Mouse (Mus musculus) myocyte (in vitro differentiated cells): ENCODE results near the gene Ccdc57. TPM values are rescaled to one million over a fixed set of nuclear protein-coding genes. Genes with fewer than 3 reads are reported as not detected.

Source experiments
- H3K27me3 ChIP-seq: one replicate; pipeline ENCODE4 v1.6.1; 2011; ENCODE audit not compliant: control insufficient read depth, insufficient read depth, insufficient read length
- H3K36me3 ChIP-seq: one replicate; pipeline ENCODE4 v1.6.1; 2011; ENCODE audit not compliant: control insufficient read depth, insufficient read depth
- H3K4me2 ChIP-seq: one replicate; pipeline ENCODE4 v1.6.1; 2011; ENCODE audit warnings: low read depth, control low read depth
- H3K4me3 ChIP-seq: one replicate; pipeline ENCODE4 v1.5.1; 2011; ENCODE audit warnings: mild to moderate bottlenecking, control low read depth, moderate library complexity
- H3K79me2 ChIP-seq: one replicate; pipeline ENCODE4 v1.6.1; 2011; ENCODE audit not compliant: control insufficient read depth, insufficient read depth
- H3ac ChIP-seq: one replicate; pipeline ENCODE4 v1.6.1; 2011; ENCODE audit not compliant: control insufficient read depth, insufficient read length
- CEBPB ChIP-seq: IDR thresholded peaks from 2 replicates; pipeline ENCODE4 v1.6.1; 2011; ENCODE audit warnings: mild to moderate bottlenecking, moderate library complexity; ENCODE audit not compliant: poor library complexity, insufficient read depth, severe bottlenecking
- E2F4 ChIP-seq: IDR thresholded peaks from one replicate; pipeline ENCODE4 v1.6.1; 2011; ENCODE audit warnings: mild to moderate bottlenecking, control low read depth, moderate library complexity; ENCODE audit not compliant: insufficient read depth
- MAX ChIP-seq: IDR thresholded peaks from one replicate; pipeline ENCODE4 v1.6.1; 2011; ENCODE audit warnings: low read depth, mild to moderate bottlenecking, control low read depth
- MYOD1 ChIP-seq, 3 experiments: IDR thresholded peaks; one replicate each; pipeline ENCODE4 v1.6.1; 2011; ENCODE audit warnings: control low read depth in 2 of 3, low read depth in 2 of 3, mild to moderate bottlenecking in 2 of 3, moderate library complexity in 1 of 3; ENCODE audit not compliant: insufficient read length in 2 of 3, control insufficient read depth in 1 of 3
- MYOG ChIP-seq, 3 experiments: IDR thresholded peaks; one replicate each; pipeline ENCODE4 v1.6.1; 2011; ENCODE audit warnings: control low read depth in 2 of 3, low read depth in 2 of 3, mild to moderate bottlenecking in 2 of 3; ENCODE audit not compliant: insufficient read length in 2 of 3, control insufficient read depth in 1 of 3, insufficient read depth in 1 of 3
- POLR2A ChIP-seq: IDR thresholded peaks from one replicate; pipeline ENCODE4 v1.6.1; 2011; ENCODE audit warnings: low read depth, mild to moderate bottlenecking, control low read depth, moderate library complexity; ENCODE audit not compliant: insufficient read length
- POLR2AphosphoS2 ChIP-seq: IDR thresholded peaks from one replicate; pipeline ENCODE4 v1.6.1; 2011; ENCODE audit warnings: low read depth, control low read depth; ENCODE audit not compliant: insufficient read length
- REST ChIP-seq: IDR thresholded peaks from one replicate; pipeline ENCODE4 v1.6.1; 2011; ENCODE audit warnings: mild to moderate bottlenecking, control low read depth, moderate library complexity; ENCODE audit not compliant: insufficient read depth, insufficient read length
- SRF ChIP-seq: IDR thresholded peaks from one replicate; pipeline ENCODE4 v1.6.1; 2011; ENCODE audit warnings: low read depth; ENCODE audit not compliant: control insufficient read depth, insufficient read length
- TCF12 ChIP-seq: IDR thresholded peaks from one replicate; pipeline ENCODE4 v1.6.1; 2011; ENCODE audit warnings: mild to moderate bottlenecking, control low read depth; ENCODE audit not compliant: poor library complexity, insufficient read depth, severe bottlenecking
- TCF3 ChIP-seq: IDR thresholded peaks from one replicate; pipeline ENCODE4 v1.6.1; 2011; ENCODE audit warnings: low read depth, control low read depth; ENCODE audit not compliant: insufficient read length
- USF1 ChIP-seq: IDR thresholded peaks from one replicate; pipeline ENCODE4 v1.6.1; 2011; ENCODE audit warnings: low read depth, mild to moderate bottlenecking, control low read depth, moderate library complexity
- polyA plus RNA-seq: library from polyadenylated mRNA; unstranded; fragments of >200 nt; fragmentation: generic; extraction: Trizol; gene quantifications from one replicate; pipeline ENCODE4 v1.2.1, GENCODE M21; 2012; ENCODE audit warnings: missing spikeins

Gene Ccdc57
- polyA plus RNA-seq, 1 experiment, result 1.8 TPM

DNA sequence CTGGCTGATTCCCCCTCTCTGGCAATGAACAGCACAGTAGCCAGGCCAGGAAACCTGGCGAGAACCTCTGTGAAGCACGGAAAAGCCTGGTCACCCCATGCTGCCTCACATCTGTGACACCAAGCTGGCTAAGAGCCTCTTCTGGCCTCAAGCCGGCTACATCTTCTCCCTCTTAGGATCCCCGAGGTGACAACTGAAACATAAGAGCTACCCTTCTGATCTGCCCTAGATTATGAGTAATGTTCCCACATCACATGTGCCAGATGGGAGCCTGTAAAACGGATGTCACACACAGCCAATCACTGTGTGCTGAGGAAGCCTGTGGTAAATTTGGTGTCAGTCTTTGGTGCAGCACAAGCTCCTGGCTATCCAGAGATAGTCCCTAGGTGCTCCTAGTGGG, 44.0 kb downstream of the Ccdc57 start:
- Histone ChIP-seq H3K27me3 (no peaks in the 10 kb centered on the region), H3ac (no peak overlapping the region), H3K36me3 (peaks cover 4% of the 10 kb centered on the region), H3K4me2 (no peak overlapping the region), H3K4me3 (no peak overlapping the region), H3K79me2 (no peaks in the 10 kb centered on the region)
- TF ChIP-seq MYOG (IDR thresholded peaks at IDR 0.05; ENCODE audit: control insufficient read depth in 1 of 3, insufficient read depth in 1 of 3, insufficient read length in 2 of 3, low read depth in 2 of 3), result no peak
- no peak for TF ChIP-seq MAX

DNA sequence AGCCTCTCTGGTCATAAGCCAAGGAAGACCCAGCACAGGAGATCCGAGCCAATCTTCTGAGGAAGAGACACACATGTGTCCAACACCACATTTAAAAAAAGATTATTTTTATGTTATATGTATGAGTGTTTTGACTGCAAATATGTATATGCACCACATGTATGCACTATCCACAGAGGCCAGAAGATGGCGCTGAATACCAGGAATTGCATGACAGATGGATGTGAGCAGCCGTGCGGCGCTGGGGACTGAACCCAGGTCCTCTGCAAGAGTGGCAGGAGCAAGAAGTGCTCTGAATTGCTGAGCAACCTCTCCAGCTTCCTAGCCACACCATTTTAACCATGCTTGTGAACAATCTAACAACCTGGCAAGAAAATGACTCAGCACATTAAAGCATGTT, 45.2 kb downstream of the Ccdc57 start:
- no peak overlapping the region for H3K4me3 ChIP-seq
- no peaks in the 10 kb centered on the region for H3K79me2 ChIP-seq

GRCm38 (mm10) chr11:120886462-120886861, 46.2 kb downstream of the Ccdc57 start:
- Histone ChIP-seq H3K79me2 (no peaks in the 10 kb centered on the region), H3K4me3 (no peak overlapping the region), H3ac (no peak overlapping the region), H3K27me3 (no peaks in the 10 kb centered on the region), H3K4me2 (no peak overlapping the region), H3K36me3 (no peaks in the 10 kb centered on the region)
- TF ChIP-seq SRF (no peak), E2F4 (no peak)

More for the DNA sequence above, 45.2 kb downstream of the Ccdc57 start:
- Histone ChIP-seq H3K27me3 (no peaks in the 10 kb centered on the region), H3ac (no peak overlapping the region), H3K4me2 (no peak overlapping the region), H3K36me3 (peaks cover 1% of the 10 kb centered on the region)
- TF ChIP-seq E2F4, result no peak
- no peak for TF ChIP-seq SRF
- TF ChIP-seq CEBPB, result no peak
- no peak for TF ChIP-seq REST
- TF ChIP-seq MYOD1 (IDR thresholded peaks at IDR 0.05; ENCODE audit: control insufficient read depth in 1 of 3, insufficient read length in 2 of 3, low read depth in 2 of 3), result no peak
- no peak for TF ChIP-seq POLR2A
- no peak for TF ChIP-seq MAX
- TF ChIP-seq MYOG (IDR thresholded peaks at IDR 0.05; ENCODE audit: control insufficient read depth in 1 of 3, insufficient read depth in 1 of 3, insufficient read length in 2 of 3, low read depth in 2 of 3), result no peak
- TF ChIP-seq POLR2AphosphoS2, result no peak
- TF ChIP-seq TCF12, result no peak
- no peak for TF ChIP-seq USF1
- TF ChIP-seq TCF3, result no peak

- Histone ChIP-seq H3K79me2 (no peaks in the 10 kb centered on the region), H3K4me3 (no peak overlapping the region), H3K4me2 (no peak overlapping the region), H3ac (no peak overlapping the region), H3K27me3 (no peaks in the 10 kb centered on the region), H3K36me3 (no peaks in the 10 kb centered on the region)
- TF ChIP-seq REST, result no peak
- TF ChIP-seq MYOD1 (IDR thresholded peaks at IDR 0.05; ENCODE audit: control insufficient read depth in 1 of 3, insufficient read length in 2 of 3, low read depth in 2 of 3), result no peak
- TF ChIP-seq TCF3, result no peak
- TF ChIP-seq POLR2A, result no peak
- TF ChIP-seq MYOG (IDR thresholded peaks at IDR 0.05; ENCODE audit: control insufficient read depth in 1 of 3, insufficient read depth in 1 of 3, insufficient read length in 2 of 3, low read depth in 2 of 3), result no peak
- TF ChIP-seq MAX, result no peak
Measured at GRCm38 (mm10) chr11:120883601-120884000, 49.1 kb downstream of the Ccdc57 start.

GRCm38 (mm10) chr11:120882931-120883330, 49.7 kb downstream of the Ccdc57 start:
- Histone ChIP-seq H3K4me2 (no peak overlapping the region), H3ac (no peak overlapping the region), H3K79me2 (no peaks in the 10 kb centered on the region), H3K36me3 (no peaks in the 10 kb centered on the region), H3K27me3 (no peaks in the 10 kb centered on the region), H3K4me3 (no peak overlapping the region)
- TF ChIP-seq MYOG (IDR thresholded peaks at IDR 0.05; ENCODE audit: control insufficient read depth in 1 of 3, insufficient read depth in 1 of 3, insufficient read length in 2 of 3, low read depth in 2 of 3) (no peak), E2F4 (no peak), MAX (no peak), USF1 (no peak), TCF12 (no peak), CEBPB (no peak), SRF (no peak), POLR2AphosphoS2 (no peak)

DNA sequence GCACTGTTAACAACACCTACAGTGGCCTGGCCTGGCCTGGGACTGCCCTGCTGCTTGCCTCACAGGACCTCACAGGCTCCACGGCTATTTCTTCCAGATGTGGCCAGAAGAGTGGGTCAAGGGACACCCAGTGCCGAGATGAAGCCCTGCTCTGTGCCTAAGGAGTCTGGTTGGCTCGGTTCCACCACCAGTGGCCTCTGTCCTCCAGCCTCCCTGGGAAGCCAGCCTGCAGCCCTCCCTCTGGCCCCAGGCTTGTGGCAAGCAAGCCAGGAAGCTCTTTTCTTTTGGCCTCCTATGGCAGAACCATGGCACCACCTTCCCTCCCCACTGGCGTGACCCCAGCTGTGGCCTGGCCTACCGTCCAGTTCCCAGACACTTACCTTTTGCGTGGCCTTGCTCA, 59.5 kb downstream of the Ccdc57 start:
- H3K27me3 ChIP-seq, result no peaks in the 10 kb centered on the region
- no peak overlapping the region for H3K4me2 ChIP-seq
- no peak for TF ChIP-seq TCF3
- TF ChIP-seq MAX, result no peak
- no peak for TF ChIP-seq CEBPB
- no peak for TF ChIP-seq POLR2AphosphoS2
- no peak for TF ChIP-seq SRF
- TF ChIP-seq MYOD1 (IDR thresholded peaks at IDR 0.05; ENCODE audit: control insufficient read depth in 1 of 3, insufficient read length in 2 of 3, low read depth in 2 of 3), result no peak
- TF ChIP-seq POLR2A, result no peak
- H3K4me3 ChIP-seq, result no peak overlapping the region
- H3K36me3 ChIP-seq, result no peaks in the 10 kb centered on the region
- H3K79me2 ChIP-seq, result no peaks in the 10 kb centered on the region
- no peak overlapping the region for H3ac ChIP-seq
